Mouse (Mus musculus) embryonic facial prominence, embryonic 15.5 days (tissue): ENCODE data around the gene Atp8b5. TPM values are rescaled to one million over a fixed set of nuclear protein-coding genes. Genes with fewer than 3 reads are reported as not detected.
A peak's percentile ranks its signal among the peaks of the same experiment; 100 is the strongest.

Experiments used
- ATAC-seq: fragments of 200-750 bp; cut with Nextera tagmentation; 2 replicates; pipeline ENCODE4 v1.8.0; 2017; ENCODE audit warnings: low read depth, moderate TSS enrichment; ENCODE audit not compliant: insufficient number of reproducible peaks, low FRiP score, low TSS enrichment
- H3K27ac ChIP-seq: fragments of 300-500 bp; sonication (generic); replicated peaks from 2 replicates; pipeline ENCODE4 v1.5.1; 2015; ENCODE audit warnings: mild to moderate bottlenecking, inconsistent platforms
- H3K27me3 ChIP-seq: fragments of 300-500 bp; sonication (generic); 2 replicates; pipeline ENCODE4 v1.6.1; 2015; ENCODE audit warnings: inconsistent platforms
- H3K36me3 ChIP-seq: fragments of 300-500 bp; sonication (generic); 2 replicates; pipeline ENCODE4 v1.6.1; 2015; ENCODE audit warnings: mild to moderate bottlenecking, inconsistent platforms
- H3K4me1 ChIP-seq: fragments of 300-500 bp; sonication (generic); 2 replicates; pipeline ENCODE4 v1.6.1; 2015; ENCODE audit warnings: inconsistent platforms
- H3K4me2 ChIP-seq: fragments of 300-500 bp; sonication (generic); replicated peaks from 2 replicates; pipeline ENCODE4 v1.6.1; 2015; ENCODE audit warnings: mild to moderate bottlenecking, inconsistent platforms
- H3K4me3 ChIP-seq: fragments of 300-500 bp; sonication (generic); replicated peaks from 2 replicates; pipeline ENCODE4 v1.5.1; 2015; ENCODE audit warnings: mild to moderate bottlenecking, inconsistent platforms
- H3K9ac ChIP-seq: fragments of 300-500 bp; sonication (generic); 2 replicates; pipeline ENCODE4 v1.6.1; 2015; ENCODE audit warnings: inconsistent platforms
- H3K9me3 ChIP-seq: fragments of 300-500 bp; sonication (generic); replicated peaks from 2 replicates; pipeline ENCODE4 v1.6.1; 2016; ENCODE audit warnings: inconsistent platforms
- WGBS: fragments of 180-500 bp; shearing (Covaris S2); methylation state at CpG from one replicate; pipeline ENCODE4 v1.1.7; 2015; 5-methylcytosine and 5-hydroxymethylcytosine counted together
- polyA plus RNA-seq: library from polyadenylated mRNA; unstranded; fragments of >200 nt; fragmentation: Nextera tagmentation; extraction: Ambion mirVana; gene quantifications from 2 replicates; pipeline ENCODE4 v1.2.1, GENCODE M21; 2015

The Atp8b5 gene
- polyA plus RNA-seq, 1 experiment from 2014 or later, result 0.63 TPM

DNA sequence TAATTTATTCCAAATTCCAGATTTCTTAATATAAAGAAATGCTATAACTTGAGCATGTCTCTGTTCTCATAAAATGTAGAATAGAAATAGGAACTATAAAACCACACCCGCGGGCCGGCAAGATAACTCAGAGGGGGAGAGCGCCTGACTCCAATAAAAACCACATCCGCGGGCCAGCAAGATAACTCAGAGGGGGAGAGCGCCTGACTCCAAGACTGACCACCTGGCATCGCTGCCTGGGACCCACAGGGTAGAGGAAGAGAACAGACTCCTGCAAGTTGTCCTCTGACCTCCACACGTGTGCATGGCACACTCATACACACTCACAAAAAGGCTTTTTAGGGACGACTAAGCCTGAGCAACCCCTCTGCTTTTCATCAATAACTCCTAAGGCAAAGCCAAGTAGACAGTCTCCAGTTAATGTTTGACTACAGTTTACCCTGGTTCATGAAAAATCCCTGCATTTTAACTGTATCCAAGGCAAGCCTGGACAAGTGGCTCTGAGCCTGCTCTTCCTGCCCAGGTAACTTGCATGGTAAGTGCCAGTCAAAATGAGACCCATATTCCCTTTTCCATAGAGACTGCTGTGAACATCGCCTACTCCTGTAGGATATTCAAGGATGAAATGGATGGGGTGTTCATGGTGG is 98.1 kb downstream of the Atp8b5 start:
- no peak overlapping the region for H3K4me3 ChIP-seq
- no peak overlapping the region for H3K4me2 ChIP-seq
- H3K27ac ChIP-seq, result no peak overlapping the region
- 77% methylated on average over 11 of the region's 11 CpGs for WGBS
- H3K27me3 ChIP-seq, result no peaks in the 10 kb centered on the region
- no peaks in the 10 kb centered on the region for H3K4me1 ChIP-seq
- no peaks in the 10 kb centered on the region for H3K36me3 ChIP-seq
- ATAC-seq, result no peak
- H3K9me3 ChIP-seq, result 0 out of 2 replicates have a peak, but pooled peaks cover under 1% of the 10 kb centered on the region
- no peak overlapping the region for H3K9ac ChIP-seq

DNA sequence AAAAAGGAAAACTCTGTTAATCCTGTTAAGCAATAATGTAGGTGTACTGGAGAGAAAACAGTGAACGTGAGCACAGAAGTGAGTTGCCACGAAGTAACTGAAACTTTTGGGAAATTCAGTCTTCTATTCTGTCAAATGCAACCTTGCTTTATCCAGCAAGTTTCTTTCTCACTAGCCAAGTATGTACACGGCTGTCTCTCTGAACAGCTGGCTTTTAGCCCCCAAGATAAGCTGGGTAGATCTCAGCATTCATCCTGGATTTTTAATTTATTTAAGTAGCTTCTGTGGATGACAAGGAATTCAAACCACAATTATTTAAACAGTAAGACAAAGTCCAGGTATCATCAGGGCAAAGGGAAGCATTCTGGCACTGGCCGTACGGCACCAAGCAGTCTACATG is 100.3 kb downstream of the Atp8b5 start:
- H3K36me3 ChIP-seq, result no peaks in the 10 kb centered on the region
- H3K4me3 ChIP-seq, result no peak overlapping the region
- no peak for ATAC-seq
- no peaks in the 10 kb centered on the region for H3K9me3 ChIP-seq
- H3K9ac ChIP-seq, result no peak overlapping the region
- no peaks in the 10 kb centered on the region for H3K27me3 ChIP-seq
- no peak overlapping the region for H3K27ac ChIP-seq
- no peak overlapping the region for H3K4me2 ChIP-seq
- no peaks in the 10 kb centered on the region for H3K4me1 ChIP-seq
- WGBS, result 74% methylated on average over 5 of the region's 5 CpGs

DNA sequence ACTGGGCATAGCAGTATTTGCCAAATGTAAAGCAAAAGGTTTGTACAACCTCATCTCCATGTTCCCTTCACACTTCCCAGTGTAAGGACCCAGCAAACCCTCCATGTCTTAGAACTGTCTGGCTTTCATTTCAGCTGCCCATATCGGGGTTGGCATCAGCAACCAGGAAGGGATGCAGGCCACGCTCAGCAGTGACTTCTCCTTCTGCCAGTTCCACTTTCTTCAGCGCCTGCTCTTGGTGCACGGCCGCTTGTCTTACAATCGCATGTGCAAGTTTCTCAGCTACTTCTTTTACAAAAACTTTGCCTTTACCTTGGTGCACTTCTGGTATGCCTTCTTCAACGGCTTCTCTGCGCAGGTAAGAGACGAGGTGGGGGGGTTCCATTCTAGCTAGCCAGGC is 100.8 kb downstream of the Atp8b5 start:
- Histone ChIP-seq H3K27ac (no peak overlapping the region), H3K9ac (no peak overlapping the region), H3K27me3 (no peaks in the 10 kb centered on the region), H3K4me1 (no peaks in the 10 kb centered on the region), H3K4me3 (no peak overlapping the region), H3K36me3 (no peaks in the 10 kb centered on the region), H3K9me3 (no peaks in the 10 kb centered on the region), H3K4me2 (no peak overlapping the region)
- 88% methylated on average over 9 of the region's 9 CpGs for WGBS
- no peak for ATAC-seq

DNA sequence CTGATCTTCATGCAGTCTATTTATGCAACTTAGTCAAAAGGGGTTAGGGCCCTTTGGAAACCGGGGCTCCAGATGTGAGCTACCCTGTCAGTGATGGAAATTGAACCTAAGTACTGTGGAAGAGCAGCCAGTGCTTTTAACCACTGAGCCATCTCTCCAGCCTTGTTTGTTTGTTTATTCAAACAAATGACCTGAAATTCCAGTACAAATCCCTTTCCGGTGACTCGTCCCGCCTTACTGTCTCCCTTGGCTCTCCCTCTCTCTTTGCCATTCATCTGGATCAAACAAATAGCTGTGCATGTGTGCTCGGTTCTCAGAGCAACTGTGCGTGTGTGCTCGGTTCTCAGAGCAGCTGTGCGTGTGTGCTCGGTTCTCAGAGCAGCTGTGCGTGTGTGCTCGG is 104.4 kb downstream of the Atp8b5 start:
- Histone ChIP-seq H3K27ac (no peak overlapping the region), H3K4me3 (no peak overlapping the region), H3K4me2 (no peak overlapping the region), H3K36me3 (no peaks in the 10 kb centered on the region), H3K4me1 (no peaks in the 10 kb centered on the region), H3K27me3 (no peaks in the 10 kb centered on the region), H3K9ac (no peak overlapping the region), H3K9me3 (no peaks in the 10 kb centered on the region)
- ATAC-seq, result no peak
- 53% methylated on average over 11 of the region's 11 CpGs for WGBS

DNA sequence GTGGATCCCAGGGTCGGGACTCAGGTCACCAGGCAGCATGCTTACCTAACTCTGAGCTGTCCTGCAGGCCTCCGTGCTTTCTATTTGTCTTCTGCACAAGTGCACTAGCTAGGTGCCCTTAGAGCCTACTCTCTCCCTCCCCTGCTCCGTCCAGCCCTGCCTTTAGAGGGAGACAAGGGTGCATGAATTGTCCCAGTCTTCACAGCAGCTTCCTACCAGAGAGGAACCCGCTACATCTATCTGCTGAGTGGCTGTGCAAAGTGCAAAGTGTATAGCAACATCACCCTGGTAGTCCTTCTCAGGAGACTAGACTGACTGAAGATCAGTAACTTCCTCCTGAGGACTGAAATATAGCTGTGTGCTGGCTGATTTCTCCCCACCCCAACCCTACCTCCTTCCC is 105.2 kb downstream of the Atp8b5 start:
- Histone ChIP-seq H3K9ac (no peak overlapping the region), H3K4me2 (no peak overlapping the region), H3K9me3 (no peaks in the 10 kb centered on the region), H3K27ac (no peak overlapping the region), H3K4me3 (no peak overlapping the region), H3K27me3 (no peaks in the 10 kb centered on the region), H3K36me3 (no peaks in the 10 kb centered on the region), H3K4me1 (no peaks in the 10 kb centered on the region)
- WGBS, result 75% methylated on average over 4 of the region's 4 CpGs
- no peak for ATAC-seq

DNA sequence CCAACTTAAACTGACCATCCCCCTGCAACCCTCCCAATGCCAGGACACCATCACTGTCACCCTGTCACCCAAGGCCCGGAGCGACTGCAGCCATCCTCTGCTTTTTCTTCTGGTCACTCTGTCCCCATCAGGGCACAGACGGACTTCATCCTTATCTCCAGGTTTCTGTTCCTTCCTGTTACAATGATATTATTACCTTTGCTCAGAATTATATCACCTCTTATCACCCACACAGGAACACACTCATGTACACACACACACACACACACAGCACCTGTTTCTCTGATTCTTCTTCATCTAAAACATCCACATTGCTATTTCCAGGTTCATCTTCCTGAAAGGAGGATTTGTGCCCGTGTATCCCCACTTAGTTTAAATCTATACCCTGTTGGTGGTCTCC is 107.3 kb downstream of the Atp8b5 start:
- Histone ChIP-seq H3K27me3 (no peaks in the 10 kb centered on the region), H3K4me2 (no peak overlapping the region), H3K9ac (no peak overlapping the region), H3K27ac (no peak overlapping the region), H3K36me3 (no peaks in the 10 kb centered on the region), H3K9me3 (no peaks in the 10 kb centered on the region), H3K4me1 (no peaks in the 10 kb centered on the region), H3K4me3 (no peak overlapping the region)
- no peak for ATAC-seq
- 81% methylated on average over 4 of the region's 4 CpGs for WGBS

DNA sequence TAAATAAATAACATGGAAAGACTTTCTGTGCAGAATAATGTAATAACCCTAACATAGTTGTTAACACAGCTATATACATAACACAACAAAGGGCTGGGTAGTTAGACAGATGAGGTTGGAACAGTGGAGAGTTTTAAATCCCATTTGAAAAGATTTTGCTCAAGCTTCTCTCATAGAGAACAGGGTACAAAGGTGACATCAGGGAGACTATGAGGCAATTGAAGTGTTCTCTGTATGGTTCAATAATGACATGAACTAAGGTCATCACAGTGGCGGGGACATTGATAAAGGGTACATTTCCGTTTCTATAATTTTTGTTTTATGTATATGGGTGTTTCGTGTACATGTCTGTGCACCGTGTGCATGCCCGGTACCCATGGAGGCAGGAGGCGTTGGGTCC is 112.6 kb downstream of the Atp8b5 start:
- no peak overlapping the region for H3K9ac ChIP-seq
- WGBS, result 94% methylated on average over 6 of the region's 6 CpGs
- H3K4me3 ChIP-seq, result no peak overlapping the region
- H3K27ac ChIP-seq, result no peak overlapping the region
- H3K4me1 ChIP-seq, result peaks cover 24% of the 10 kb centered on the region
- no peak overlapping the region for H3K4me2 ChIP-seq
- ATAC-seq, result no peak
- no peaks in the 10 kb centered on the region; the same call in 1 of the 2 replicates for H3K27me3 ChIP-seq
- no peaks in the 10 kb centered on the region for H3K9me3 ChIP-seq
- H3K36me3 ChIP-seq, result no peaks in the 10 kb centered on the region

DNA sequence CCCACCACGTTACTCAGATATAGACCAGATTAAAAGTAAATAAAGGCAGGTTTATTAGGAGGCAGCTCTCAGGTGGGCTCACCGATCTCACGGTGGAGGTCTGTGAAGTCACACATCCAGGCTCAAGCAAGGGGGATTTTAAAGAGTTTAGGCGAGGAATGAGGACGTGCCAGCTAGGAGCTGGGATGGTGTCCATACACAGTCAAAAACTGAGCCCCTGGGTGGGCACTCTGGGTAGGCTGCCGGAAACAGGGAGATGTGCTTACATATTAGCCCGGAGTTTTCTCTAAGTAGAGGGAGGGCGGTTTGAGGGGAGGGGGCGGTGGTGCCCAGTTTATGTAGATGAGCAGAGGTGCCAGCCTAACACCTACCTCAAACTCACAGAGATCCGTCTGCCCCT is 114.0 kb downstream of the Atp8b5 start:
- Histone ChIP-seq H3K4me1 (peaks cover 24% of the 10 kb centered on the region), H3K36me3 (no peaks in the 10 kb centered on the region), H3K4me2 (peak overlapping the region; percentile 90), H3K4me3 (peak overlapping the region; percentile 80), H3K9ac (peak overlapping the region; percentile 69; the same call in 1 of the 2 replicates), H3K9me3 (no peaks in the 10 kb centered on the region), H3K27ac (peak overlapping the region; percentile 69; the same call in 1 of the 2 replicates), H3K27me3 (no peaks in the 10 kb centered on the region; the same call in 1 of the 2 replicates)
- 51% methylated on average over 10 of the region's 10 CpGs for whole genome bisulfite sequencing
- ATAC-seq, result no peak

DNA sequence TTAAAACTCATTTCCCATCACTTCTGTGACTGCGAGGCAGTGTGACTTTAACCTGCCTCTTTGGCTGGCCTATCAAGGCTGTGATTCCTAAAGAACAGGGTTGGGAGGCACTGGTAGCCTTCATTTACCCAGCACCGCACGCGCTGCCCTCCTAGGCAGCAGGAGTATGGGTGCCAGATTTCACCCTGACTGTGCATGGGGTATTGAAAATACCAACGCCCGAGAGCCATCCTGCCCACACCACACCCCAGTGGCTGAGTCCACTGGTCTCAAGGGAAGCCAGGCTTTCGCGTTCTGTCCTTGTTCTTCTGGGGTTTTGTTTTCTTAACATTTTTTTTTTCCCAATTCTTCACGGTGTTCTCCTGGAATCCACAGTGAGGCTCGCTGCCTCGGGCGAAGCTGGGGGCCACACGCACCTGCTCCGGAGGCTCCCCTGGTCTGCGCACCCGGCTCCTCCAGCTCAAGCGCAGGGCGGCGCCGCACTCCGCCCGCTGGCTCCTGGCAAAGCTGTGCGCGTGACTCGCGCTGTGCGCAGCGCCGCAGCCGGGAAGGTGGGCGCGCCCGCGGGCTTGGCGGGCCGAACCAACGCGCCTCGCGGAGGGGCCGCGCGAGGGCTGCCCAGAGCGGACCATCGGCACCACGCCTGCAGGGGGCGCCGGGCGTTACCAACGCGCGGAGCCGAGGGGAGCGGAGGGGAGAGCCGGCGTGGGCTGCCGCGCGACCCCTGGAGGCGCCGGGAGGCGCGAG is 114.6 kb downstream of the Atp8b5 start, which contains the start of gene Rusc2:
Gene Rusc2, plus strand, starts transcription at position 572 of the 747 bp plus-strand sequence.
- peak within 1 kb of the TSS; percentile 69 for H3K27ac ChIP-seq
- H3K4me3 ChIP-seq, result peak within 1 kb of the TSS; percentile 80

DNA sequence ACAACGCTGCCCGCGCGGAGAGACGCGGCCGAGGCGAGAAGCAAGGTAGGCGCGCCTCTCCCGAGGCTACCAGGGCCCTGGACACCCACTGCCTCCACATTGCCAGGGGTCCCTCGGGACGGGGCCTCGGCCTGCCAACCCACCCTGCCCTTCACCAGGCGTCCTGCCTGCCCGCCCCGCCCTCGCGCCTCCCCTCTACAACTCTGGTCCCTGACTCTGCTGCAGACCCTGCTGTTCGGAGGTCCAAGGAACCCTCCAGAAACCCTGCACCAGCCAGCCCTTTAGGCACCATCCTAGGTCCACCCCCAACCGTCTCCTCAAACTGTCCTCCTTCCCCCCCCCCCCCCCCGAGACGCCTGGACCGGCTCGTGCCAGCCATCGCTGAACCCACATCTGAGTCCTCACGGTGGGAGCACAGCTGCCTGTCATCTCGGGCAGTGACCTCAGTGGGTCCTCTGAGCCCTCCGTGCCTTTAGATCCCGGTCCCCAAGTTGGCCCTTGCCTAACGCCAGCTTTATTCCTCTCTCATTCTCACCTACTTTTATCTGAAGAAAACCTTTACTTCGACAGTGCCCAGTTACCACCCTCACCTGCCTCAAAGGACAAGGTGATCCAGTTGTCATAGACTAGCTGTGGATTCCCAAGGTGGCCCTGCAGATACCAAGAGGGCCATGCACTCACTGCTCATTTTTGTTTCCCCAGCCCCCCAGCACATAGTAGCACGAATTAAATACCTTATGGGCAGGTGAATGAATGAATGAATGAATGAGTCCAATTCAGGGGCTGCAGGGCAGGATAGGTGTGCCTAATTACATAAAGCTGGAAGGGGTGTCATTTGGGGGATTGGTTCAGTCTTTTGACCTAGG is 115.4 kb downstream of the Atp8b5 start:
- 6% methylated on average over 25 of the region's 33 CpGs for WGBS
- Histone ChIP-seq H3K9me3 (no peaks in the 10 kb centered on the region), H3K4me2 (peak overlapping the region; percentile 90), H3K4me3 (peak overlapping the region; percentile 80), H3K27ac (peak overlapping the region; percentile 69), H3K36me3 (no peaks in the 10 kb centered on the region), H3K4me1 (peaks cover 24% of the 10 kb centered on the region), H3K27me3 (no peaks in the 10 kb centered on the region; the same call in 1 of the 2 replicates), H3K9ac (peak overlapping the region; percentile 69)
- ATAC-seq, result peak; percentile 86

More for the DNA sequence above, 114.6 kb downstream of the Atp8b5 start, which contains the start of gene Rusc2:
- no peaks in the 10 kb centered on the region; the same call in 1 of the 2 replicates for H3K27me3 ChIP-seq
- H3K9me3 ChIP-seq, result no peaks in the 10 kb centered on the region
- peak within 1 kb of the TSS; percentile 90 for H3K4me2 ChIP-seq
- peak; percentile 94 for ATAC-seq
- no peaks in the 10 kb centered on the region for H3K36me3 ChIP-seq
- WGBS, result 1% methylated on average over 63 of the region's 63 CpGs
- H3K4me1 ChIP-seq, result peaks cover 24% of the 10 kb centered on the region
- H3K9ac ChIP-seq, result peak within 1 kb of the TSS; percentile 69
